Mouse (Mus musculus) ES-E14 (cell line): ENCODE data around the gene Lmx1b. TPM values are rescaled to one million over a fixed set of nuclear protein-coding genes. Genes with fewer than 3 reads are reported as not detected.
A peak's percentile ranks its signal among the peaks of the same experiment; 100 is the strongest.

Source experiments
- DNase-seq: peaks from one replicate; pipeline ENCODE4 v3.0.0-alpha.2; 2013; ENCODE audit warnings: low read depth, low spot score
- H3K27ac ChIP-seq: 2 replicates; pipeline ENCODE4 v1.5.1; 2012; ENCODE audit warnings: low read depth, mild to moderate bottlenecking, low read length, moderate library complexity, mixed read lengths; ENCODE audit not compliant: poor library complexity, insufficient read depth, severe bottlenecking
- H3K36me3 ChIP-seq: 2 replicates; pipeline ENCODE4 v1.6.1; 2012; ENCODE audit warnings: mild to moderate bottlenecking, low read length, moderate library complexity, mixed read lengths; ENCODE audit not compliant: control insufficient read depth, poor library complexity, insufficient read depth, severe bottlenecking
- H3K4me1 ChIP-seq, 2 experiments: fragments of 150-350 bp in 1 of 2; sonication (generic) in 1 of 2; 2 replicates each; pipeline ENCODE4 v1.6.1; 2012; ENCODE audit warnings: low read length in 2 of 2, mild to moderate bottlenecking in 1 of 2, mixed read lengths in 1 of 2; ENCODE audit not compliant: control insufficient read depth in 2 of 2, insufficient read depth in 2 of 2, poor library complexity in 1 of 2
- H3K4me3 ChIP-seq, 2 experiments: fragments of 150-350 bp in 1 of 2; sonication (generic) in 1 of 2; 2 replicates each; pipeline ENCODE4 v1.5.1; 2012; ENCODE audit warnings: low read length in 2 of 2, low read depth in 1 of 2, mild to moderate bottlenecking in 1 of 2, mixed read lengths in 1 of 2; ENCODE audit not compliant: insufficient read depth in 1 of 2, poor library complexity in 1 of 2, severe bottlenecking in 1 of 2
- H3K9ac ChIP-seq: 2 replicates; pipeline ENCODE4 v1.6.1; 2012; ENCODE audit warnings: low read depth, mild to moderate bottlenecking, low read length, mixed read lengths; ENCODE audit not compliant: poor library complexity, insufficient read depth, severe bottlenecking
- H3K9me3 ChIP-seq: fragments of 150-350 bp; sonication (generic); 2 replicates; pipeline ENCODE4 v1.6.1; 2012; ENCODE audit warnings: low read depth, mild to moderate bottlenecking, low read length; ENCODE audit not compliant: control insufficient read depth, insufficient read depth
- CHD2 ChIP-seq: IDR thresholded peaks from 2 replicates; pipeline ENCODE4 v1.6.1; 2014; ENCODE audit warnings: mild to moderate bottlenecking, low read depth, low read length, inconsistent platforms
- HCFC1 ChIP-seq: IDR thresholded peaks from 2 replicates; pipeline ENCODE4 v1.6.1; 2012; ENCODE audit warnings: low read length, inconsistent platforms, borderline replicate concordance; ENCODE audit not compliant: insufficient read depth
- MAFK ChIP-seq: IDR thresholded peaks from 2 replicates; pipeline ENCODE4 v1.6.1; 2014; ENCODE audit warnings: mild to moderate bottlenecking, low read depth, low read length, inconsistent platforms; ENCODE audit not compliant: insufficient read depth
- ZC3H11A ChIP-seq: IDR thresholded peaks from 2 replicates; pipeline ENCODE4 v1.6.1; 2012; ENCODE audit warnings: low read depth, mild to moderate bottlenecking, inconsistent platforms, low read length, borderline replicate concordance
- ZNF384 ChIP-seq: IDR thresholded peaks from 2 replicates; pipeline ENCODE4 v1.6.1; 2012; ENCODE audit warnings: low read depth, low read length, inconsistent platforms
- in situ Hi-C, 2 experiments: fragments of 600-800 bp; cut with MboI; formaldehyde crosslinking; loops; one replicate each; pipeline ENCODE4 v1.15.1; 2025; ENCODE audit warnings: low sequenced_read_pairs in 2 of 2, inconsistent platforms in 1 of 2; ENCODE audit not compliant: unreplicated experiment in 2 of 2
- total RNA-seq: library from RNA; depleted of rRNA; stranded (reverse); fragments of 300-350 nt; gene quantifications from 2 replicates; pipeline ENCODE4 v1.2.3, GENCODE M21; 2012; rRNA removed

The Lmx1b gene
- total RNA-seq, 1 experiment = 0.67 TPM

DNA sequence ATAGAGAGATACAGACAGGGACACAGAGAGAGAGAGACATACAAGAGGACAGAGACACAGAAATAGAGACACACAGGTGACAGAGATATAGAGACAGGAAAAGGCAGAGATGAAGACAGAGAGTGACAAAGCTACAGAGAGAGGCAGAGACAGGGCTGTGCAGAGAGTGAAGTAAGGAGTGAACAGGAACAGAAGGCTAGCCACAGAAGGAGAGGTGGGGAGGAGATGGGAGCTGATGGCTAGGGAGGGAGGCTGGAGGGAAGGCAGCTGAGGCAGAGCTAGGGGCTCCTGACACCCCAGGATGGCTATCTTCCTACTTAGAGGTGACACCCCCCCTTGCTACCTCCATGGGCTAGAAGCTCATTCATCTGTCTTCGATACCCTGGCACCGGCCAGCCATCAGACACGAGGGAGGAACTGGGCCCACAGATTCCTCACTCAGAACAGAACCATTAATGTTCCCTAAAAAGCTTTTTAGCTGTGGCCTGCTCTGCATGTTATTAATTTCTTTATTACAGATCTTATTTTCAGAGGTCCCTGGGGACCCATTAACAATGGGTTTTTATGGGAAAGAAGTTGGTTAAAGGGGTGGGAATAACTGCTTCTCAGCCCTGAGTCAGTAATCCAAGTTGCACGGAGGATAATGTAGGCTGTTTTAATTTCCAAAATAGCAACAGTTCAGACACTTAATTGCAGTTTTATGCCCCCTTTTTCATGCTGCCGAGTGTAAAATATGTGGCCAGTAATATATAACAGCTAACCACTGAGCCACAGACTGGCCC lies 114.8 kb downstream of the Lmx1b start:
- H3K27ac ChIP-seq = no peak overlapping the region; the same call in 1 of the 2 replicates
- DNase-seq = no peak
- H3K9ac ChIP-seq = no peak overlapping the region
- in situ Hi-C loops = no loop called here
- no peak for TF ChIP-seq CHD2
- no peak for TF ChIP-seq HCFC1
- no peak for TF ChIP-seq MAFK
- no peak for TF ChIP-seq ZC3H11A
- no peak for TF ChIP-seq ZNF384
- H3K9me3 ChIP-seq = no peaks in the 10 kb centered on the region
- H3K4me3 ChIP-seq = no peak overlapping the region
- H3K4me1 ChIP-seq = no peaks in the 10 kb centered on the region
- no peaks in the 10 kb centered on the region for H3K36me3 ChIP-seq

DNA sequence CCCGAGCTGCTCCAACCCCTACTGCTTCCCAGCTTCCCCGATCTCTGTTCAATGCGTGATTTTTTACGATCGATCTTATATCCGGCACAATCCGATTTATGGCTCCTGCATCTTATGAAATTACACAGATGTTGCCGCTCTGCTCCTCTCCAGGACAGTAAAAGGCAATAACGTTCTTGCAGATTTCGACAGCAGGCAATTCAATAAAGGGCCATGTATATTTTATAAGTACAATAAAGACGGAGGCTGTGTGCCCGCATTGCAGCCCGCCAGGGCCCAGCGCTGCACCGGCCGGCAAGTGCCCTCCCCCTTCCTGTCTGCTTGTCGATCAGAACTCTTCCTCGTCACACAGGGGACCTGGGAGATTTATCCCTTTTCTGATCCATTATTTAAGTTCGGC lies 124.5 kb downstream of the Lmx1b start:
- H3K27ac ChIP-seq = no peak overlapping the region
- TF ChIP-seq ZC3H11A (no peak), CHD2 (no peak), HCFC1 (no peak), ZNF384 (no peak), MAFK (no peak)
- peak overlapping the region in 1 of 2 experiments; percentile 16; a peak in 1 of 4 replicates for H3K4me3 ChIP-seq
- H3K36me3 ChIP-seq = no peaks in the 10 kb centered on the region
- no peaks in the 10 kb centered on the region for H3K4me1 ChIP-seq
- no peaks in the 10 kb centered on the region for H3K9me3 ChIP-seq
- no peak overlapping the region for H3K9ac ChIP-seq
- DNase-seq = no peak
- in situ Hi-C loops = no loop called here

DNA sequence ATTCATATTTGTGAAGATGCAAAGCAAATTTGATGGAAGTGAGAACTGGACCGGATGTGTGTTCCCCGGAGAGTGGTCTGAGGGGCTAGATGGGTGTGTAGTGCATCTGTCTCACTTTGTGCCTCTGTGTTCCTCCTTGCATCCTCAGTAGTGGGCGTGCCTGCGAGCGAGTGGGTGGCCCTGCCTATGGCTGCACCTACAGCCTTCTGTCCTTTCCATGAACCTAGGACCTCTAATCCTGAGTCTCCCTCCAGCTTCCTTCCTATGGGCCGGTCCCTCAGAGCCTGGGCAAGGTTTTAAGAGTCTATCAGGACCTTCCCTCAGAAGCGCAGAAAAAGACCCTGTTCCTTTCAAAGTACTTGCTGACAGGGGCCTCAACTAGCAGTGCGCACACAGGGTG lies 124.9 kb downstream of the Lmx1b start:
- H3K9ac ChIP-seq = no peak overlapping the region
- no peaks in the 10 kb centered on the region for H3K36me3 ChIP-seq
- peak overlapping the region in 1 of 2 experiments; percentile 16; a peak in 1 of 4 replicates for H3K4me3 ChIP-seq
- DNase-seq = no peak
- in situ Hi-C loops = no loop called here
- no peaks in the 10 kb centered on the region for H3K9me3 ChIP-seq
- H3K27ac ChIP-seq = no peak overlapping the region
- H3K4me1 ChIP-seq = peaks cover 0 to 2% of the 10 kb centered on the region in 2 experiments; a peak in 1 of 4 replicates
- TF ChIP-seq MAFK = no peak
- no peak for TF ChIP-seq ZC3H11A
- TF ChIP-seq CHD2 = no peak
- TF ChIP-seq ZNF384 = no peak
- TF ChIP-seq HCFC1 = no peak

Other genes starting within 250 kb of the Lmx1b start
- gene Zbtb34, start 209.2 kb downstream of the Lmx1b start, total RNA-seq = 13.4 and 16.5 TPM in 2 replicates
- 31.3 and 32.0 TPM in 2 replicates for gene Zbtb43, start 172.0 kb downstream of the Lmx1b start, total RNA-seq
- gene Mvb12b, start 247.4 kb upstream of the Lmx1b start, total RNA-seq = 5.0 and 8.0 TPM in 2 replicates